Mouse (Mus musculus): Measurements from ENCODE around the gene Vapb. TPM values are rescaled to one million over a fixed set of nuclear protein-coding genes. Genes with fewer than 3 reads are reported as not detected.
A peak's percentile ranks its signal among the peaks of the same experiment; 100 is the strongest.
"Not testable (repeated sequence)": the region's sequence is repeated elsewhere in the genome, so short reads cannot be mapped to it uniquely, and the experiment has no call there.

The Vapb gene
- 13.3 and 15.1 TPM in 2 replicates for polyA plus RNA-seq (2015; fragmentation: Nextera tagmentation; extraction: Ambion mirVana)

GRCm38 (mm10) chr2:173737222-173737989 is at the start of gene Vapb:
Gene Vapb, plus strand, starts transcription at chr2:173737511.
- H3K27ac ChIP-seq (replicated peaks): peak within 1 kb of the TSS; percentile 77
- H3K9ac ChIP-seq: peak within 1 kb of the TSS; percentile 88
- ATAC-seq (ENCODE audit: low read depth): peak; percentile 95
- H3K36me3 ChIP-seq: 0 out of 2 replicates have a peak, but pooled peaks cover 8% of the 10 kb centered on the region
- H3K27me3 ChIP-seq: no peaks in the 10 kb centered on the region
- peaks cover 46% of the 10 kb centered on the region for H3K4me1 ChIP-seq (replicated peaks)
- 1% methylated on average over 70 of the region's 70 CpGs for WGBS
- peak within 1 kb of the TSS; percentile 80 for H3K4me3 ChIP-seq
- no peaks in the 10 kb centered on the region for H3K9me3 ChIP-seq
- H3K4me2 ChIP-seq: peak within 1 kb of the TSS; percentile 63

DNA sequence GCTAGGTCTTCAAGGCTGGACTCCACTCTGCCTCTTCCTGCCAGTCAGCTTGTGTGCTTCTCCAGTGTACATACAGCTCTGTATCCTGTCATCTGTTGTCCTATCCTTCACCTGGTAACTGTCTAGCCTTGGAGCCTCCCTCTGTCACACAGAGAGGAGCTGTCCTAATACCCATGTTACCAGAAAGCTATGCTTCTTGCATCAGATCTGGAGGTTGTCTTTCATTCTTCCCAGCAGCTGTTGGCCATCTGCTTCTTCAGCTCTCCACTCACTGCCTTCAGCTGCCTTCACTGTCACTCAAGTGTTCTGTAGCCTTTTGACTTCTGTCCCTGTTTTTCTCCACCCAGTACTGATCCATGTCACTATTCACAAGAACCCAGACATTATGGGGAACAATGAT is 47.5 kb upstream of the Vapb start:
- Histone ChIP-seq H3K4me2 (no peak overlapping the region), H3K27me3 (no peaks in the 10 kb centered on the region), H3K27ac (replicated peaks) (no peak overlapping the region), H3K9me3 (no peaks in the 10 kb centered on the region), H3K4me1 (replicated peaks) (peaks cover 21% of the 10 kb centered on the region), H3K9ac (no peak overlapping the region), H3K36me3 (peaks cover 26% of the 10 kb centered on the region), H3K4me3 (no peak overlapping the region)
- no peak for ATAC-seq (ENCODE audit: low read depth)

DNA sequence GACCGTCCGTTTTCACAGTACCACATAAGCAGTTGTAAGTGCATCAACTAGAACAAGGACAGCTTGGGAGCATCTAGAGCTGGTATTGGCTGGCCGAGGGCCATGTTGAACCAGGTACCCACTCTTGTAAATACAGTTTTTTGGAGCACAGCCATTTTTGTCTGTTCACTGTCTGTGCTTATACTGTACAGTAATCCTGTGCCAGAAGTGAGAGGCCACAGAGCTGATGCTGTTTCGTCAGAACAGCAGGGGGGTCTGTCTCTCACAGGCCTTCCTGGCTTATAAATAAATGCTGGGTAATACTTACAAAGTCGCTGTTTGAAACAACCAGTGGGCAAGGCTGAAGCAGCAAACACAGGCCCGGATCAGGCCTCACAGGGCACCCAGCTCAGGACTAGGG is 45.6 kb upstream of the Vapb start:
- Histone ChIP-seq H3K4me1 (replicated peaks) (peaks cover 13% of the 10 kb centered on the region), H3K4me3 (no peak overlapping the region), H3K36me3 (peaks cover 41% of the 10 kb centered on the region), H3K9ac (no peak overlapping the region), H3K9me3 (no peaks in the 10 kb centered on the region), H3K4me2 (no peak overlapping the region), H3K27ac (replicated peaks) (no peak overlapping the region), H3K27me3 (no peaks in the 10 kb centered on the region)
- 86% methylated on average over 6 of the region's 6 CpGs for WGBS
- no peak for ATAC-seq (ENCODE audit: low read depth)

DNA sequence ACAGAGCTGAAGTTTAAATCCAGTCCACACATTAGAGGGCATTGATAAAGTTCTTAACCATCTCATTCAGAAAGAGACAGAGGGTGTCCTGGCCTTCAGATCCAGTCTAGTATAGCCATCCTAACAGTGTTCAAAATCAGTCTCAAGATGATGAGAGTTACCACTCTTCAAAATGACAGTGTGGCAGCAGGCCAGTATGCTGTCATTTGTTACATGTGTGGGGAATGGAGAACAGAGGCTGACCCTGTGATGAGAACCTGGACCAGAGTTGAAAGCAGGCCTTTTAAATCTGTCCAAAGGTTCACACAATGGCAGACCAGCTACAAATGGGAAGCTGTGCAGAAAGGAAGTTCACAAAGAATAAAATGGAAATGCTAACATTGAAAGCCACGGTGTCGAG is 44.6 kb upstream of the Vapb start:
- Histone ChIP-seq H3K4me3 (no peak overlapping the region), H3K36me3 (peaks cover 50% of the 10 kb centered on the region), H3K27ac (replicated peaks) (no peak overlapping the region), H3K9ac (no peak overlapping the region), H3K9me3 (no peaks in the 10 kb centered on the region), H3K4me1 (replicated peaks) (peaks cover 13% of the 10 kb centered on the region; the same call in 1 of the 2 replicates), H3K4me2 (no peak overlapping the region), H3K27me3 (no peaks in the 10 kb centered on the region)
- 83% methylated on average over 2 of the region's 2 CpGs for WGBS
- no peak for ATAC-seq (ENCODE audit: low read depth)

DNA sequence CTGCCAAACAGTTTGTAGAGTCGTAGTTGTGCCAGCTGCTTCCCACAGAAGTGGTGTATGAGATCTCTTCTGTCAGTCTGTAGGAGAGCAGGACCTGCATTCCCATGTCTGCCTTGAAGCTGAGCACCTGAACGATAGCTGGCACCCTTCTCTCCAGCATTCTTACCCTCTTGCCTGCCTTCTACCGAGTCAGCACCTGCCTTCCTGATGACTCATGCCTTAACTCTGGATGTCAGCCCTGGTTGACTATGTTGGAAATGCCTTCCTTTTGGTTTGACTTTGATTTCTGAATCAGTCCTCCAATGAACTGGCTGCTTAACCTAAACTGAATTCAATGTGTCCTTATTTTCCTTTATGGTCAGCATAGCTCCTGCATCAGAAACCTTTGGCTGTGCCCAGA is 38.5 kb upstream of the Vapb start:
- no peak overlapping the region for H3K9ac ChIP-seq
- H3K9me3 ChIP-seq: no peaks in the 10 kb centered on the region
- H3K27me3 ChIP-seq: no peaks in the 10 kb centered on the region
- peaks cover 31% of the 10 kb centered on the region for H3K4me1 ChIP-seq (replicated peaks)
- no peak overlapping the region for H3K27ac ChIP-seq (replicated peaks)
- ATAC-seq (ENCODE audit: low read depth): no peak
- H3K36me3 ChIP-seq: peaks cover 62% of the 10 kb centered on the region
- no peak overlapping the region for H3K4me3 ChIP-seq
- WGBS: 91% methylated on average over 3 of the region's 3 CpGs
- H3K4me2 ChIP-seq: no peak overlapping the region

DNA sequence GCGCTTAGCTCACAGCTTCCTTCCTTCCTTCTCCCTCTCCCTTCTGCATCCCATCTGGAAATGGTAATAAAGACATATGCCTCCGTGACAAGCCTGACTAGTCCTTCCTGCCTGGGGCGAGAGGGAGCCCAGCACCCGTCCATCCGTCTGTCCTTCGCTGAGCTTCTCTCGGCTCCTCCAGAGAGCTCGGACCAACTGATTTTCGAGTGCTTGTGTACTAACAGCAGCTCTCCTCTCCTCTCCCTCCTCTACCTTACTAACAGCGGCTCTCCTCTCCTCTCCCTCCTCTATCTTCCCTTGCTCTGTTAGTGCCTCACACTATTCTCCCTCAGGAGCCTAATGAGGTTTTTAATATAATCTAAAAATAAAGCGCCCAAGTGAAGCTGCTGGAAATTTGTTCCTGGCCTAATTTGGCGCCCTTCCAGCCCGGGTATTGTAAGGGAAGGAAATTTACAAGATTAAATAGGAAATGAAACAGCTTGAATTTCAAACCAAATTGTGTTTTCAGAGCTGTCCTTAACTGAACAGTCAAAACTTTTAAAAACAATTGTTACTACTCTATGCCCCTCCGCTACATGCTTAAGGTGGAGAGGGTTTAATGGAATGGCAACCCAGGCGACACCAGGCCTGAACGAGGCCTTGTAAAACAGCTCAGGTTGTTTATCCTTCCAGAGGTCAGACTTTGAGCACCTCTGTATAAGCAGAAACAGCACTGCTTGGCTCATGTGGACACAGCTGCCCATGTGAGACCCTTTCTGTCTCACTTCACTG is 35.0 kb upstream of the Vapb start:
- no peak overlapping the region for H3K4me2 ChIP-seq
- H3K9ac ChIP-seq: peak overlapping the region; percentile 45; the same call in 1 of the 2 replicates
- no peaks in the 10 kb centered on the region for H3K27me3 ChIP-seq
- no peaks in the 10 kb centered on the region for H3K9me3 ChIP-seq
- peaks cover 40% of the 10 kb centered on the region for H3K4me1 ChIP-seq (replicated peaks)
- peaks cover 45% of the 10 kb centered on the region for H3K36me3 ChIP-seq
- WGBS: 55% methylated on average over 16 of the region's 16 CpGs
- H3K27ac ChIP-seq (replicated peaks): peak overlapping the region; percentile 70
- no peak overlapping the region for H3K4me3 ChIP-seq
- ATAC-seq (ENCODE audit: low read depth): peak; percentile 66

- H3K9ac ChIP-seq: no peak overlapping the region
- peak overlapping the region; percentile 70; the same call in 1 of the 2 replicates for H3K27ac ChIP-seq (replicated peaks)
- no peaks in the 10 kb centered on the region for H3K27me3 ChIP-seq
- WGBS: 88% methylated on average over 12 of the region's 12 CpGs
- peaks cover 40% of the 10 kb centered on the region for H3K36me3 ChIP-seq
- no peak overlapping the region for H3K4me2 ChIP-seq
- no peaks in the 10 kb centered on the region for H3K9me3 ChIP-seq
- no peak for ATAC-seq (ENCODE audit: low read depth)
- no peak overlapping the region for H3K4me3 ChIP-seq
- H3K4me1 ChIP-seq (replicated peaks): peaks cover 40% of the 10 kb centered on the region
These were observed 34.5 kb upstream of the Vapb start for GRCm38 (mm10) chr2:173702867-173703237.

GRCm38 (mm10) chr2:173705827-173706551 is 31.3 kb upstream of the Vapb start:
- WGBS: 80% methylated on average over 15 of the region's 15 CpGs
- Histone ChIP-seq H3K36me3 (peaks cover 25% of the 10 kb centered on the region), H3K4me1 (replicated peaks) (peaks cover 38% of the 10 kb centered on the region), H3K4me3 (no peak overlapping the region), H3K9me3 (no peaks in the 10 kb centered on the region), H3K4me2 (no peak overlapping the region), H3K27me3 (no peaks in the 10 kb centered on the region), H3K27ac (replicated peaks) (no peak overlapping the region), H3K9ac (no peak overlapping the region)
- ATAC-seq (ENCODE audit: low read depth): no peak

GRCm38 (mm10) chr2:173707626-173708025 is 29.7 kb upstream of the Vapb start:
- not testable (repeated sequence) for H3K27ac ChIP-seq (replicated peaks); H3K9me3 ChIP-seq; ATAC-seq (ENCODE audit: low read depth); H3K4me3 ChIP-seq; H3K4me2 ChIP-seq; H3K27me3 ChIP-seq; H3K9ac ChIP-seq
- Histone ChIP-seq H3K36me3 (peaks cover 18% of the 10 kb centered on the region), H3K4me1 (replicated peaks) (peaks cover 26% of the 10 kb centered on the region)

GRCm38 (mm10) chr2:173710193-173710592 is 27.1 kb upstream of the Vapb start:
- no peak overlapping the region for H3K4me2 ChIP-seq
- no peak overlapping the region for H3K27ac ChIP-seq (replicated peaks)
- ATAC-seq (ENCODE audit: low read depth): no peak
- no peak overlapping the region for H3K9ac ChIP-seq
- H3K4me3 ChIP-seq: no peak overlapping the region
- H3K27me3 ChIP-seq: no peaks in the 10 kb centered on the region
- H3K36me3 ChIP-seq: peaks cover 8% of the 10 kb centered on the region; the same call in 1 of the 2 replicates
- WGBS: 82% methylated on average over 6 of the region's 6 CpGs
- H3K4me1 ChIP-seq (replicated peaks): peaks cover 24% of the 10 kb centered on the region
- no peaks in the 10 kb centered on the region for H3K9me3 ChIP-seq

- no peaks in the 10 kb centered on the region for H3K9me3 ChIP-seq
- H3K36me3 ChIP-seq: peaks cover 8% of the 10 kb centered on the region; the same call in 1 of the 2 replicates
- H3K27me3 ChIP-seq: no peaks in the 10 kb centered on the region
- 36% methylated on average over 10 of the region's 10 CpGs for WGBS
- no peak overlapping the region for H3K4me3 ChIP-seq
- ATAC-seq (ENCODE audit: low read depth): no peak
- peak overlapping the region; percentile 62 for H3K27ac ChIP-seq (replicated peaks)
- no peak overlapping the region for H3K9ac ChIP-seq
- peaks cover 22% of the 10 kb centered on the region for H3K4me1 ChIP-seq (replicated peaks)
- no peak overlapping the region for H3K4me2 ChIP-seq
These were observed 24.7 kb upstream of the Vapb start for GRCm38 (mm10) chr2:173712656-173713055.

GRCm38 (mm10) chr2:173713241-173713640 is 24.1 kb upstream of the Vapb start:
- 80% methylated on average over 4 of the region's 4 CpGs for WGBS
- no peak overlapping the region for H3K4me3 ChIP-seq
- H3K36me3 ChIP-seq: peaks cover 5% of the 10 kb centered on the region; the same call in 1 of the 2 replicates
- H3K9me3 ChIP-seq: no peaks in the 10 kb centered on the region
- H3K27ac ChIP-seq (replicated peaks): peak overlapping the region; percentile 62
- no peaks in the 10 kb centered on the region for H3K27me3 ChIP-seq
- no peak overlapping the region for H3K4me2 ChIP-seq
- no peak for ATAC-seq (ENCODE audit: low read depth)
- H3K9ac ChIP-seq: no peak overlapping the region
- peaks cover 22% of the 10 kb centered on the region for H3K4me1 ChIP-seq (replicated peaks)

Data from neural tube, embryonic 13.5 days (tissue).